Mouse (Mus musculus): ENCODE measurements around the gene Gstm5.
"Not testable (repeated sequence)": the region's sequence is repeated elsewhere in the genome, so short reads cannot be mapped to it uniquely, and the experiment has no call there.

The Gstm5 gene

GRCm38 (mm10) chr3:107895720-107896569 is at the start of gene Gstm5:
Gene Gstm5 (plus strand): TSS chr3:107895821.
- DNase-seq (ENCODE audit: low read depth, low spot score) = peak; percentile 74

GRCm38 (mm10) chr3:107846175-107846574 is 49.4 kb upstream of the Gstm5 start:
- DNase-seq (ENCODE audit: low read depth, low spot score) = no peak

- DNase-seq (ENCODE audit: low read depth, low spot score) = no peak
Measured at GRCm38 (mm10) chr3:107846835-107847234, 48.8 kb upstream of the Gstm5 start.

GRCm38 (mm10) chr3:107848126-107848525 is 47.5 kb upstream of the Gstm5 start:
- DNase-seq (ENCODE audit: low read depth, low spot score) = no peak

- no peak for DNase-seq (ENCODE audit: low read depth, low spot score)
Measured at GRCm38 (mm10) chr3:107849000-107849692, 46.5 kb upstream of the Gstm5 start.

GRCm38 (mm10) chr3:107849693-107850031 is 46.0 kb upstream of the Gstm5 start:
- no peak for DNase-seq (ENCODE audit: low read depth, low spot score)

GRCm38 (mm10) chr3:107850418-107851031 is 45.1 kb upstream of the Gstm5 start:
- peak; percentile 40 for DNase-seq (ENCODE audit: low read depth, low spot score)

GRCm38 (mm10) chr3:107852786-107853185 is 42.8 kb upstream of the Gstm5 start:
- DNase-seq (ENCODE audit: low read depth, low spot score) = no peak

- no peak for DNase-seq (ENCODE audit: low read depth, low spot score)
Measured at GRCm38 (mm10) chr3:107853232-107854181, 42.1 kb upstream of the Gstm5 start.

- no peak for DNase-seq (ENCODE audit: low read depth, low spot score)
Measured at GRCm38 (mm10) chr3:107855368-107855767, 40.3 kb upstream of the Gstm5 start.

- DNase-seq (ENCODE audit: low read depth, low spot score) = no peak
Measured at GRCm38 (mm10) chr3:107857646-107858045, 38.0 kb upstream of the Gstm5 start.

GRCm38 (mm10) chr3:107861483-107861882 is 34.1 kb upstream of the Gstm5 start:
- DNase-seq (ENCODE audit: low read depth, low spot score) = not testable (repeated sequence)

GRCm38 (mm10) chr3:107862471-107862870 is 33.1 kb upstream of the Gstm5 start:
- no peak for DNase-seq (ENCODE audit: low read depth, low spot score)

- no peak for DNase-seq (ENCODE audit: low read depth, low spot score)
Measured at GRCm38 (mm10) chr3:107863471-107863870, 32.1 kb upstream of the Gstm5 start.

- peak; percentile 81 for DNase-seq (ENCODE audit: low read depth, low spot score)
Measured at GRCm38 (mm10) chr3:107863898-107864603, 31.6 kb upstream of the Gstm5 start.

GRCm38 (mm10) chr3:107865364-107866091 is 30.1 kb upstream of the Gstm5 start:
- no peak for DNase-seq (ENCODE audit: low read depth, low spot score)

- peak; percentile 85 for DNase-seq (ENCODE audit: low read depth, low spot score)
Measured at GRCm38 (mm10) chr3:107867086-107867485, 28.5 kb upstream of the Gstm5 start.

GRCm38 (mm10) chr3:107868452-107868851 is 27.2 kb upstream of the Gstm5 start:
- DNase-seq (ENCODE audit: low read depth, low spot score) = no peak

GRCm38 (mm10) chr3:107869097-107869496 is 26.5 kb upstream of the Gstm5 start:
- DNase-seq (ENCODE audit: low read depth, low spot score) = no peak

GRCm38 (mm10) chr3:107869925-107870324 is 25.7 kb upstream of the Gstm5 start:
- no peak for DNase-seq (ENCODE audit: low read depth, low spot score)
